Mouse (Mus musculus): Measurements from ENCODE around the gene Ric1. TPM values are rescaled to one million over a fixed set of nuclear protein-coding genes. Genes with fewer than 3 reads are reported as not detected.

The Ric1 gene
- polyA plus RNA-seq, 1 experiment from 2014 or later = 15.9 TPM

DNA sequence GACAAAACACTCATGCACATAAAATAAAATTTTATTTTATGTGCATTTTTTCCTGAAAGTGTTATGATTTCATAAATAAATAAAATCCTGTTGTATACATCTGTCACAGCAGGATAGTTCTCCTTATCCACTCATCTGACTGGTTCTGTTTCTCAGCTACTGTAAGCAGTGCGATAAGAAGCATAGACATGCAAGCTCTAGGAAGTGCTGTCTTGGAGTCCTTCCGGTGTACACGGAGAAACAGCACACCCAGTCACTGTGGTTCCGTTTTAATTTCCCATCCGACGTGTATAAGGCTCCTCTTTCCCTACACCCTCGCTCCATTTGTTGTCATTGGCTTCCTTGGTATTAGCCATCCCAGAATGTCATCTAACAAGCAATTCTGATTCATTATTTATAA lies 24.2 kb upstream of the Ric1 start:
- Histone ChIP-seq H3K4me1 (ENCODE audit: insufficient read depth) (no peaks in the 10 kb centered on the region), H3K4me2 (no peak overlapping the region), H3K9me3 (ENCODE audit: low read depth, low read length) (no peaks in the 10 kb centered on the region), H3K9ac (no peak overlapping the region), H3K27me3 (ENCODE audit: insufficient read depth, low read length) (no peaks in the 10 kb centered on the region), H3K36me3 (ENCODE audit: insufficient read depth) (no peaks in the 10 kb centered on the region), H3K4me3 (ENCODE audit: low read depth, low read length) (no peak overlapping the region), H3K27ac (ENCODE audit: low read depth) (no peak overlapping the region)
- DNase-seq (peak; percentile 37), ATAC-seq (ENCODE audit: insufficient read depth) (no peak)
- WGBS = 58% methylated on average over 7 of the region's 7 CpGs
- no peak for TF ChIP-seq CTCF (IDR thresholded peaks at IDR 0.05; ENCODE audit: low read depth)

DNA sequence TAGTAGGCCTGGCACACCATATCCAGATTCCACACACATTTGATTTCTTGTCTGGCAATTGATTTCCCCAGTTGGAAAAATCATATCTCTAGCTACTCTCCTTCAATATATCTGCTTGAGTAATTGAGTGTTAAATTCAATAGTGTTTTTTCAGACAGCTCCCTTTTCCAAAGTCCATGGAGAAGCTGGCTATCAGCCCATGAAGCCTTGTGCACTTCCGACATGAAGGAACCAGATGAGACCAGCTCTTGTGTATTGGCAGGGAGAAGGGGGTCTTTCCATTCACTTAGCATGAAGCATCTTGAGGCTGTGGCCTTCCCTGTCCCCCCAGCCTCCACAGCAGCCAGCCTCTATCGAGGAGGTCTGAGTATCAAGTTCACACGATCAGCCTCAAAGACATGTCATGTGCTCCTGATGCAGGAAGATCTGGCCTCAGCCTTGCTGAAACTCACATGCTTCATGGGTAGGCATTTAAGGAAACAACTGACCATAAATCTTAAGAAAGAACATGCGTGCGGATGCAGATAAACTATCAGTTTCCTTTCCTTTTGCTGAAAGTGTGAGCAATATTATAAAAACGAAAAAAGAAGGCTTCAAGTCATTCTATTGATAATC lies 23.1 kb upstream of the Ric1 start:
- TF ChIP-seq CTCF (IDR thresholded peaks at IDR 0.05; ENCODE audit: low read depth) = no peak
- Histone ChIP-seq H3K4me2 (no peak overlapping the region), H3K9me3 (ENCODE audit: low read depth, low read length) (no peaks in the 10 kb centered on the region), H3K27ac (ENCODE audit: low read depth) (no peak overlapping the region), H3K9ac (no peak overlapping the region), H3K27me3 (ENCODE audit: insufficient read depth, low read length) (no peaks in the 10 kb centered on the region), H3K4me1 (ENCODE audit: insufficient read depth) (no peaks in the 10 kb centered on the region), H3K4me3 (ENCODE audit: low read depth, low read length) (no peak overlapping the region), H3K36me3 (ENCODE audit: insufficient read depth) (no peaks in the 10 kb centered on the region)
- ATAC-seq (ENCODE audit: insufficient read depth) = no peak
- WGBS = 53% methylated on average over 6 of the region's 6 CpGs
- peak; percentile 52 for DNase-seq

DNA sequence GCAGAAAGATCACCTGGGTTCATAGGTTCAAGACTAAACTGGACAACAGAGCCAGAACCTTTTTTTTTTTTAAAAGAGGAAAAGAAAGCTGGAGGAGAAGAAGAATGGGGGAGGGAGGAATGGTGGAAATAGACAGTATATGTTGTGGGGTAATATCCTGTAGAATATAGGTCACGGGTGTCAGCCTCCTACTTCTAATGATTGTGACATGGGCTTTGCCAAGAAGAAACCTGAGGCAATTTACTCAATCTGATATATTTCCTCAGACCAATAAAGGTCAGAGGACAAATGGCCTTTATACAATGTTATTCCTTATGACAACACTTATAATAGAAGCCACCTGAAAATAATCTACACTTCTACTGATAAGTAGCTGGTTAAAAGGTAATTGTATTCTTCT lies 21.7 kb upstream of the Ric1 start:
- no peak overlapping the region for H3K9ac ChIP-seq
- 75% methylated on average over 1 of the region's 1 CpGs for WGBS
- no peaks in the 10 kb centered on the region for H3K27me3 ChIP-seq (ENCODE audit: insufficient read depth, low read length)
- no peak overlapping the region for H3K27ac ChIP-seq (ENCODE audit: low read depth)
- no peaks in the 10 kb centered on the region for H3K9me3 ChIP-seq (ENCODE audit: low read depth, low read length)
- ATAC-seq (ENCODE audit: insufficient read depth) (no peak), DNase-seq (no peak)
- H3K4me1 ChIP-seq (ENCODE audit: insufficient read depth) = no peaks in the 10 kb centered on the region
- H3K4me2 ChIP-seq = no peak overlapping the region
- H3K4me3 ChIP-seq (ENCODE audit: low read depth, low read length) = no peak overlapping the region
- TF ChIP-seq CTCF (IDR thresholded peaks at IDR 0.05; ENCODE audit: low read depth) = no peak
- no peaks in the 10 kb centered on the region for H3K36me3 ChIP-seq (ENCODE audit: insufficient read depth)

DNA sequence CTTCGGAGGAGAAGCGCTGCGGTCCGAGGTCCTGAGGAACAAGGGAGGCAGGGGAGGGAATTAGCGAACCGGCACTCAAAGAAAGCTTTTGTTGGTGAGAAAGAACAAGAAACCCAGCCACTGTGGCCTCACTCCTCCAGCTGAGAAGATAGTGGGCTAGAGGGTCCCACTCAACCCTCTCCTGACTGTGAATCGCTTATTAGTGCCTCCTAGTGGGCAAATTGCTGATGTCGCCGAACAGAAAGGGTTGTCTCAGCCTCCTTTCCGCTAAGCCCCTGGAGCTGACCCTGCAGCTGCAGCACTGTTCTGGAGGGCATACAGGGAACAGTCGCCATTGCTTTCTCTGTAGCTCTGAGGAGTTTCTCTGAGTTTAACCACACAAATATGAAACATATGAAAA lies 21.0 kb upstream of the Ric1 start:
- H3K9ac ChIP-seq = no peak overlapping the region

DNA sequence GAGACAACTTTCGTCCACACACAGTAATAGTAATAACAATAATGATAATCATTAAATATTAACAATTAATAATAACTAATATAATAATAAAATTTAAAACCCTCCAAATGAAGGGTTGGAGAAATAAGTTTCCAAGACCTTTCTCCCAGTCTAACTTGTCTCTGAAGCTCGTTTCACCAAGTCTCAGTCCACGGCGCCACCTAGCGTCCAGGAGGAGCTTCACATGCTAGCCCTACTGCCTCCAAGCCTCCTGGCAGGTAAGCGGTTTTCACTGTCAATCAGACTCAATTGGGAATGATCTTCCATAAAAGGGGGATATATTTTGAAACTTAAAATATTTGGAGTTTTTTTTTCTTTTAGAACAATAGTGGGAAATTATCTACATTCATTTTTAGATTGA lies 20.6 kb upstream of the Ric1 start:
- Histone ChIP-seq H3K4me3 (ENCODE audit: low read depth, low read length) (0 out of 2 replicates have a peak overlapping the region, but pooled peaks have one; percentile 0), H3K36me3 (ENCODE audit: insufficient read depth) (no peaks in the 10 kb centered on the region), H3K27ac (ENCODE audit: low read depth) (no peak overlapping the region), H3K9me3 (ENCODE audit: low read depth, low read length) (no peaks in the 10 kb centered on the region), H3K4me2 (peak overlapping the region; percentile 13; the same call in 1 of the 2 replicates), H3K4me1 (ENCODE audit: insufficient read depth) (no peaks in the 10 kb centered on the region), H3K9ac (no peak overlapping the region), H3K27me3 (ENCODE audit: insufficient read depth, low read length) (no peaks in the 10 kb centered on the region)
- peak; percentile 91 for DNase-seq
- peak; percentile 91 for TF ChIP-seq CTCF (IDR thresholded peaks at IDR 0.05; ENCODE audit: low read depth)
- 10% methylated on average over 6 of the region's 6 CpGs for WGBS
- peak; percentile 60; the same call in 1 of the 2 replicates for ATAC-seq (ENCODE audit: insufficient read depth)

More for the DNA sequence above, 21.0 kb upstream of the Ric1 start:
- peak; percentile 50 for TF ChIP-seq CTCF (IDR thresholded peaks at IDR 0.05; ENCODE audit: low read depth)
- Histone ChIP-seq H3K36me3 (ENCODE audit: insufficient read depth) (no peaks in the 10 kb centered on the region), H3K9me3 (ENCODE audit: low read depth, low read length) (no peaks in the 10 kb centered on the region), H3K4me2 (peak overlapping the region; percentile 13), H3K27me3 (ENCODE audit: insufficient read depth, low read length) (no peaks in the 10 kb centered on the region), H3K27ac (ENCODE audit: low read depth) (no peak overlapping the region), H3K4me1 (ENCODE audit: insufficient read depth) (no peaks in the 10 kb centered on the region), H3K4me3 (ENCODE audit: low read depth, low read length) (0 out of 2 replicates have a peak overlapping the region, but pooled peaks have one; percentile 0)
- WGBS = 51% methylated on average over 11 of the region's 11 CpGs
- DNase-seq (peak; percentile 66), ATAC-seq (ENCODE audit: insufficient read depth) (peak; percentile 51)

DNA sequence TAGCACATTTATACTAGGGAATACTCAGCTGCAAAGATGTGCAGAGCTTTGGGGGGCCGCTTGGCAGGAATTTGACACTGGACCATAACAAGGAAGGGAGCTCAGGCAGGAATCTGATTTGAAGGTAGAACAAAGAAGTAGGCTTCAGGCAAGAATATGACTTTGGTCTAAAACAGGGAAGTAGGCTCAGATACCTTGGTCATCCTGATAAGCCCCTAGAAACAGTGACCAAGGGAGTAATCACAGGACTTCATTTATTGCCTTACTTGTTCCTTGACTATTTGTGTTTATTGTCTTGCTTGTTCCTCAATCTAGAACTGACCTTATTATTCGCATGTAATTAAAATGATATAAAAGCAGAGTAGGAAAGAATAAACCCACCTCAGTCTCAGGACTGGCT lies 18.0 kb upstream of the Ric1 start:
- 84% methylated on average over 2 of the region's 2 CpGs for WGBS
- no peaks in the 10 kb centered on the region for H3K27me3 ChIP-seq (ENCODE audit: insufficient read depth, low read length)
- no peaks in the 10 kb centered on the region for H3K9me3 ChIP-seq (ENCODE audit: low read depth, low read length)
- H3K4me1 ChIP-seq (ENCODE audit: insufficient read depth) = no peaks in the 10 kb centered on the region
- H3K27ac ChIP-seq (ENCODE audit: low read depth) = no peak overlapping the region
- H3K4me2 ChIP-seq = no peak overlapping the region
- DNase-seq = no peak
- no peak for TF ChIP-seq CTCF (IDR thresholded peaks at IDR 0.05; ENCODE audit: low read depth)
- no peak overlapping the region for H3K9ac ChIP-seq
- H3K36me3 ChIP-seq (ENCODE audit: insufficient read depth) = no peaks in the 10 kb centered on the region
- no peak overlapping the region for H3K4me3 ChIP-seq (ENCODE audit: low read depth, low read length)
- ATAC-seq (ENCODE audit: insufficient read depth) = no peak

DNA sequence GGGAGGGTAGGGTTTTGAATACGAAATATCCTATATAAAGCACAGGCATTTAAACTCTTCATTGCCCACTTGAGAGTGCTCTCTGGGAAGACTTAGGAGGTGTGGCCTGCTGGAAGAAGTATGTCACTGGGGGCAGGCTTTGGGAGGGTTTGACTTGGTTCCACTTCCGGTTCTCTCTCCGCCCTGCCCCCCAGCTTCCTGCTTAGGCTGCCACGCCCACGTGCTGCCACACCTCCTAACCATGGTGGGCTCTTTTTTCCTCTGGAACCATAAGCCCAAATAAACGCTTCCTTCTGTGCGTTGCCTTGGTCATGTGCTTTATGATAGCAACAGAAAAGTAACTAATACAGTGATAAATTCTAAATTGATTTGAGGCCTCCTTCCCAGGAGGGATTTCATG lies 16.5 kb upstream of the Ric1 start:
- no peak for ATAC-seq (ENCODE audit: insufficient read depth)
- no peaks in the 10 kb centered on the region for H3K4me1 ChIP-seq (ENCODE audit: insufficient read depth)
- H3K4me2 ChIP-seq = no peak overlapping the region
- H3K27ac ChIP-seq (ENCODE audit: low read depth) = no peak overlapping the region
- DNase-seq = no peak
- no peaks in the 10 kb centered on the region for H3K36me3 ChIP-seq (ENCODE audit: insufficient read depth)
- no peak for TF ChIP-seq CTCF (IDR thresholded peaks at IDR 0.05; ENCODE audit: low read depth)
- WGBS = 80% methylated on average over 7 of the region's 7 CpGs
- H3K4me3 ChIP-seq (ENCODE audit: low read depth, low read length) = no peak overlapping the region
- H3K27me3 ChIP-seq (ENCODE audit: insufficient read depth, low read length) = no peaks in the 10 kb centered on the region
- no peaks in the 10 kb centered on the region for H3K9me3 ChIP-seq (ENCODE audit: low read depth, low read length)
- H3K9ac ChIP-seq = no peak overlapping the region
